Mouse (Mus musculus) erythroid progenitor cell, adult 5-6 weeks (primary cell): ENCODE measurements around the gene Oxsr1. TPM values are rescaled to one million over a fixed set of nuclear protein-coding genes. Genes with fewer than 3 reads are reported as not detected.
"Not testable (repeated sequence)": the region's sequence is repeated elsewhere in the genome, so short reads cannot be mapped to it uniquely, and the experiment has no call there.

Source experiments
- ATAC-seq: replicated peaks from 2 replicates; pipeline ENCODE4 v1.8.0; 2016; ENCODE audit warnings: moderate number of reproducible peaks, mild to moderate bottlenecking, moderate TSS enrichment, inconsistent platforms; ENCODE audit not compliant: poor library complexity, low FRiP score, severe bottlenecking
- total RNA-seq, 2 experiments: library from RNA; stranded (forward) in 1 of 2; stranded (reverse) in 1 of 2; fragments of 150-400 nt in 1 of 2; fragments of 186-747, 209-891 nt in 1 of 2; gene quantifications; 2 replicates each; pipeline versions ENCODE4 v1.2.3 to v1.2.4; 2015 to 2017; ENCODE audit warnings: low replicate concordance in 2 of 2

The Oxsr1 gene
- total RNA-seq, 2 experiments from 2014 or later = 37.1 to 48.6 TPM

DNA sequence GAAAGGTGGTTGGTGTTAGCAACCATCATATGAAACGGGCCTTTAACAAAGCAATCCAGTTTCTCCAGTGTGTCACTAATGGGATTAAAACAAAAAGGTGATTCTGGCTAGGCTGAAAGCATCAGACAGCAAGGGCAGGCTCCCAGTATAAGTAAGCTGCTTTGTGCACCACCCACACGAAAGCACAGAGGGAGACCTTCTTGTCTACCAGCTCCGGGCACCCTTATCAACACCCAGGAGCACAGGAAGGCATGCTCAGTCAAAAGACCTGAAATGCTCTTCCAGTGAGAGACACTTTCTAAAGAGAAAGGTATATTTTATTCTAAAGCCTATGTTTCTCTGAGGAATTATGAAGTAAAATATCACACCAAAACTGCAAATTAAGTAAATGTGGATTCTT lies 31.4 kb downstream of the Oxsr1 start:
- ATAC-seq = no peak

DNA sequence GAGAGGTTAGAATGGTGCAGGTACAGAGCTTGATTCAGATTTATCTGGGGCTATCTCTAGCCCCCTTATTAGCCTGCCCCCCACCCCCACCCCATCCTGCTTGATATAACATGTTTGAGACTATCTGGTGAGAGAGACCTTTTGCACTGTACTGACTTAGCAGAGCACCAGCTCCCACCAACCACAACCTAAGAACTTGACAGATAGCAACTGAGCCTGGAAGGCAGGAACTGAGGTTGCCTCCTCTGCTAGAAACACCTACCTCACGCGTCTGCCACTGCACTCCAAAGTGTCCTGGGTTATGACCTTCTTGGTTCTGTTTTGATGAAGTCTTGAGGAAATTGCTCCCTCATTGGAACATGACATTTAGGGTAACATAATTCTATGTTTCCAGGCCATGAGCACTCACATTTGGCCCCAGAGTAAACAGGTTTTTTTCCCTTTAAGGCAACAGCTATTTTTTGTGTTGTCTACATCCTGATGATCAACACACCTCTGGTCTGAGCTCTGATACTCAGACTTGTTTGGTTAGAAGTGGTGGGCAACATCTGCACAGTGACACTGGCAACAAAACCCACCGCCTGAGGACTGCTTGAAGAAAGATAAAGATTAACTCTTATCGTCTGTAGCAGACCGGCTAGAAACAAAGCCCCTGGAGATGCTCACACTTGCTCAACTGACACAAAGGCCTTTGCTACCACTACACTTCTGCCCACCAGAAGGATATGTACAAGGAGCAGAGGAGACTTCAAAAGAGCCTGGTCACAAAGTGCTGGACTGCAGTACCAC lies 41.1 kb downstream of the Oxsr1 start:
- ATAC-seq = no peak

DNA sequence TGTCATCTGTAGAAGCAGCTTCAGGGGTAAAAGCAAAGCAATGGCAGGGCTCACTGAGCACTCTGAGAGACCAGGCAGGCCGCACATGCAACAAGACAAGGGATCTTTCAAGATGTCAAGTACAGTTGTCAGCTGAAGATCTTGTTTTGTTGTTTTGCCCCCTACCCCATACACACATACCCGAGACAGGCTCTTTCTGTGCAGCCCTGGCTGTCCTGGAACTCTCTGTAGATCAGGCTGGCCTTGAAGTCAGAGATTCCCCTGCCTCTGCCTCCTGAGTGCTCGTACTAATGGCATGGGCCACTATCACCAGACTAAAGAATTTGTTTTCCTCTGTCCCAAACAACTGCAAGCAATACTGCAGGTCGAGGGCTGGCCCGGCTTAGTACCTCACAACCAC lies 44.2 kb downstream of the Oxsr1 start:
- ATAC-seq = no peak

DNA sequence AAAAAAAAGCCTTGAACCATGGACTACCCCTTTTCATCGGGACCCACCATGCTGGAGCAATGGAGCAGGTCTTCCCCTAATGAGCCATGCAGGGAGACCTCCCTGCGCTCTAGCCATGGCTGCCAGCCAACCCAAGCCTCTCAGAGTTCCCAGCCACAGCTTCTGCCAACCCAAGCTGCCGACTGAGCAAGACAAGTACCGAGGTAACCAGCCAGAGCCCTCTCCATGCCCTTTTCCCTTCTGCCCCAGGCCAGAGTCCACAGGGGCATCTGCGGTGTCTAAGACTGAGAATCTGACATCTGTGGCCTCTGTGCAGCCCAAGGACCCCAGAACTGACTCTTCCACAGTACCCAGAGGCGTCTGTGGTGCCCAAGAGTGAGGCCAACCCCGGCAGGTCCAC lies 45.9 kb downstream of the Oxsr1 start:
- ATAC-seq = no peak

DNA sequence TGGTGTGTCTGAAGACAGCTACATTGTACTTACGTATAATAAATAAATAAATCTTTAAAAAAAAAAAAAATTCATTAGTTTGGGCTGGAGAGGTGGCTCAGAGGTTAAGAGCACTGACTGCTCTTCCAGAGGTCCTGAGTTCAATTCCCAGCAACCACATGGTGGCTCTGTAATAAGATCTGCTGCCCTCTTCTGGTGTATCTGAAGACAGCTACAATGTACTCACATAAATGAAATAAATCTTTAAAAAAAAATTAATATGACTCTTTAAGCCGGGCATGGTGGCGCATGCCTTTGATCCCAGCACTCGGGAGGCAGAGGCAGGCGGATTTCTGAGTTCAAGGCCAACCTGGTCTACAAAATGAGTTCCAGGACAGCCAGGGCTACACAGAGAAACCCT lies 47.4 kb downstream of the Oxsr1 start:
- ATAC-seq = not testable (repeated sequence)

DNA sequence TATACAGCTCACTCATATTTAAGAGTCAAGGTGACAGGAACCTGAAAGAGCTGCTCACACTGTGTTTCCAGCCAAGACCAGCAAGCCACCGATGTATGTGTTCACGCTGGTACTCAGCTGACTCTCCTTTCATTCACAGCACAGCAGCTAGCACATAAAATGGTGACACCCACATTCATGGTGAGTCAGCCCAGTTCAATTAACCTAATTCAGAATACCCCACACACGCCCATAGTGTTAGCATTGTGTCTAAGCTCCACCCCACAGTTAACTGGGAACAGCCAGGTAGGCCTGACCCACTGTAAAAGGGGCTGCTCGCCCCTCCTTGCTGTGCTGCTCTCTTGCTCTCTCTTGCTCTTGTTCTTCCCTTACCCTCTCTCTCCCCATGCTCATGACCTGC lies 50.7 kb downstream of the Oxsr1 start:
- ATAC-seq = no peak

DNA sequence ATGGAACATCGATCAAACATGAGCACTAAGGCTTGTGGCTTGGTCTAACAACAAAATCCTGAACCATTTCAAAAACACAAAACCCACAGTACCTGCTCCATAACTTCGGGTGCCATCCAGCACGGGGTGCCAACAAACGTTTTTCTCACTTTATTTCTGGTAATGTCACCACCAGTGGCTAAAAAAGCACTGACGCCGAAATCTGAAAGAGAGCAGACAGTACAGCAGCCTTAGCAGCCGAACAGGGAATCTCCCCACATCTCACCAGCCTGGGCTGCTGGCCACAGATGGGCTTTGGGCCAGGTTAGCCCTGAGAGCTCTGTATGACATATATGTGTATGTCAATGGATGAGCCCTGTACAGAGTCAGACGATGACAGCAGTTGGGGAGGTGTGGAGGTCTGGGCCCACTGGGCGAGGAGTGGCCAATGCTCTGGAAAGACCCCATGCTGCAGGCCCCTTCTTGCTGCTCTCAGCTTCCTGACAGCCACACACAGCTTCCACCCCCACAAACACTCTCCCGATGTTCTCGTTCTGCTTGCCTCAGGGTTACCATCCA lies 53.6 kb downstream of the Oxsr1 start:
- no peak for ATAC-seq

DNA sequence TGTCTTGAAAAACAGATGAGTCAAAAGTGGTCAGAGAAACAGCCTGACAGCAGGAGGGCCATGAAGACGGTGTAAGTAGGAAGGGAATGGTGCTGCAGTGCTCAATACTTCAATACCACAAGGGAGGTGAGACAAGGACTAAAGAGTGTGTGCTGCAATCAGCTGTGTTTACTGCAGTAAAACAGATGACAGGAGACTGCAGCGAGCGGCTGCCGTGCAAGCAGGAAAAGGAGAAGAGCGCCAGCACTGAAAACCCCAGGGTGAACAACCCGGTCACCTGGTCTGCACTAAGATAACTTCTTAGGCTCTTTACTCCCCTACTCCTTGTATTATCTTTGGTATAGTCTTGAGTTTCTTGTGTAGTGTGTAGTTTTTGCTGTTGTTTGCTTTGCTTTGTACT lies 54.1 kb downstream of the Oxsr1 start:
- ATAC-seq = no peak

DNA sequence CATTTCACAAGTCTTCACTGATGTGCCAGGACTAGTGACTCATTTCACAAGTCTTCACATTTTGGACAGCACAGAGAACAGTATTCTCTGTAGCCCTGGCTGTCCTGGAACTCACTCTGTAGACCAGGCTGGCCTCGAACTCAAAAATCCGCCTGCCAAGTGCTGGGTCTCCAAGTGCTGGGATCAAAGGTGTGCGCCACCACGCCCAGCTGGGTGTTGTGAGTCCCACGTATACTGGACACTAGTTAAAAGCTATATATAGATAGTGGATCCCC lies 56.2 kb downstream of the Oxsr1 start:
- not testable (repeated sequence) for ATAC-seq

DNA sequence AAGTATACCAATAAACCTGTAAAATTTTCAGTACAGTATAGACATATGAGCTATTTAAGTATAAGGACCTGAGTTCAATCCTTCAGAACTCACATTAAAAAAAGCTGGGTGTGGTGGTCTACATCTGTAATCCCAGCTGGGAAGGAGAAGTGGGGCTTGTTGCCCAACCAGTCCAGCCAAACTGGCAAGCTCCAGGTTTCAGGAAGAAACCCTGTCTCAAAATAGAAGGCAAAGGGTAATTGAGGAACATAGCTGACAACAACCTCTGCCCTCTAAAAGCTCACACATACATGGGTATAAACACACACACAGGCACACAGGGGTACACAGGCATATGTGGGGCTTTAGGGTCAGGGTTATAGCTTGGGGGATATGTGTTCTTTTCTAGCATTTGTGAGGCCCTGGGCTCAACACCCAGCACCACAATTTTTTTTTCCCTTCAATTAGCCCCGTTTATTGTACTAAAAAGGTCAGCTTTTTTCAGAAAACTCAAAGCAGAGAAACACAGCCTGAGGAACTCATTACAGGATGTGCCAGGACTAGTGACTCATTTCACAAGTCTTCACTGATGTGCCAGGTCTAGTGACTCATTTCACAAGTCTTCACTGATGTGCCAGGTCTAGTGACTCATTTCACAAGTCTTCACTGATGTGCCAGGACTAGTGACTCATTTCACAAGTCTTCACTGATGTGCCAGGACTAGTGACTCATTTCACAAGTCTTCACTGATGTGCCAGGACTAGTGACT lies 56.7 kb downstream of the Oxsr1 start:
- ATAC-seq = not testable (repeated sequence)

DNA sequence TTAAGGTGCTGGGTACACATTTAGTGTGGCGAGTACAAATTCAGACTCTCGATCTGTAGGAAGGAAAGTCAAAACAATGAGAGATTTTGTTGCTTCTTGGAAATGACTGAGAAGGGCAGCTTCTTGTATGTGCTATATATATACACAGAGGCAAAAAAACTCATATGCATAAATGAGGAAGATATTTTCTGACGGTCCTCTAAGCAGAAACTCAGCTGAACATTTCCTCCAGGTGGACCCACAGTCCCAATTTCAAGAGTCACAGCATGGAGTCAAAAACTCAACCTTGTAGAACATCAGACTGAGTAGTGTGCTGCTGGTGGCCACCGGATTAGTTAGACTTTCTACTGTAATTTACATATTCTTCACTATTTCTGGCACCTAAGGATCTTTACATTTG lies 59.2 kb downstream of the Oxsr1 start:
- ATAC-seq = no peak

DNA sequence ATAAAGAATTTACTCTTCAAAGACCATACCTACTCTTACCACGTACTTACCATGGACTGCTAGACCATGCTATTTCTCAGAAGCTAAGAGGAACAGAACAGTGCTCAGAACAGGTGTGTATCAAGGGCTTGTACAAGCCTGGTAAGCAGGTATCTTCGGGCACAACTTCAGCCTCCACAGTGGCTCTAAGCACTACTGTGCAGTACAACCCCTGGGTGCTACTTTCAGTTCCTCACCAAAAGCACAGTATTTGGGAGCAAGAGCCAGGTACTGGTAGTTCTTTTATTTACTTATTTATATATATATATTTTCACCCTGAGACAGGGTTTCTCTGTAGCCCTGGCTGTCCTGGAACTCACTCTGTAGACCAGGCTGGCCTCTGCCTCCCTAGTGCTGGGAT lies 61.4 kb downstream of the Oxsr1 start:
- no peak for ATAC-seq

DNA sequence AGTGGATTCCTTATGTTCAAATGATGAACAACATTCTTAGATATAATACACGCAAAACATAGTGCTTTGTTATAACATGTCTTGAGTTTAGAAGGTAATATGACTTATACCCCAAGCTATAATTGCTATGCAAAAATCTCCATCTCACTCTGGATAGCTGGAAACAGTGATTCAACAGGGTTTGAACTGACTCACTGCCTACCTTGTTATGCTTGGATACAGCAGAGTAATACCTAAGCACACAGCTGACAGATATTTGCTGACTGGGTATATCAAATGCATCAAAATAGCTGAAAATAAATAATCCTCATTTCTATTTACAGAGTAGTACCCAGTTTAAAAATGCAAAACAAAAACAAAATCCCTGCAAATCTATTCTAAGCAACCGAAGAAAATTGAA lies 63.4 kb downstream of the Oxsr1 start:
- ATAC-seq = no peak

DNA sequence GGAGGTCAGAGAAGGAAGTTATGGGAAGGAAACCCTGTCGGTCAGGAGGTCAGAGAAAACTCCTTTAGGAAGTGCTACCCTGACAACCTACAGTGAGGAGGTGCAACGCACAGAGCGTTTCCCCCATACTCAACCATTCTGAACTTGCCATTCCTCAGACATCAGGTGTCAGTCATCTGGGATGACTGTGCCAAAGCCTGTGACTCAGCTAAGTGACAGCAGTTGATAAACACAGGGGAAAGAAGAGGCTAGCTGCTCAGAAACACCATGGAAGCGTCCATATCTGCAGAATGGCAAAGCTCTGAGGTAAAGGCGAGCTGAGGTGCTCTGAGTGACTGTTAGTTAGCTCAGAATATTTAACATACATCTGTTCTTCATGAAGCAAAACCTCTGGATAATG lies 64.1 kb downstream of the Oxsr1 start:
- ATAC-seq = no peak

DNA sequence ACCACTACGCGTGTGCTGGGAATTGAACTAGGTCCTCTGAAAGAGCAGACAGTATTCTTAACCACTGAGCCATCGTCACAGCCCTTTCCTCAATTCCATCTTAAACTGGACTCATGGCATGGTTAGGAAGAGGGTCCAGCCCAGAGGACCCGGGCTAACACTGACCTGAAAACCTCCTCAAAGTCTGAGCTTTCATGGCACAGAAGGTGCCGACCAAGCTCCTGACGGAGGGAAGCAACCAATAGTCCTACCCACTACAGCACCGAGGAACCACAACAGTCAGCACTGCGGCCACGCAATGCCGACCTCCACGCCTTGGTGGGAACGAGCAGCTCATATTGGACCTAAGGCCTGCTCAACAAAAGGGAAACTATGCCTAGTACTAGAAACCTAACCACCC lies 66.1 kb downstream of the Oxsr1 start:
- ATAC-seq = no peak

DNA sequence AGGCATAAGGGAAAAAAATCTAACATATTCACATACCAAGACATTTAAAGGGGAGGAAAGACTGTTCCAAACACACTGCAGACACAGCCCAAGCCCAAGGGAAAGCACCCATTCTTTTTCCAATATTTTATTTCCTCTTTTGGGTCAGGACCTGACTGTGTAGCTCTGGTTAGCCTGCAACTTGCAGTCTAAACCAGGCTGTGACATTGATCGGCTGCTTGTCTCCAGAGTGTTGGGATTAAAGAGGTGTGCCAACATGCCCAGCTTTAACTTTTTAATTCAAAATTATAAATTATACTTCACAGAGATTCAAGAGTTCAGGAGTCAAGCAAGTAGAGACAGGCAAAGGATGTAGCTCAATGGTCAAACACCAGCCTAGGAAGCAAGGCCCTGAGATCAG lies 67.1 kb downstream of the Oxsr1 start:
- ATAC-seq = no peak

DNA sequence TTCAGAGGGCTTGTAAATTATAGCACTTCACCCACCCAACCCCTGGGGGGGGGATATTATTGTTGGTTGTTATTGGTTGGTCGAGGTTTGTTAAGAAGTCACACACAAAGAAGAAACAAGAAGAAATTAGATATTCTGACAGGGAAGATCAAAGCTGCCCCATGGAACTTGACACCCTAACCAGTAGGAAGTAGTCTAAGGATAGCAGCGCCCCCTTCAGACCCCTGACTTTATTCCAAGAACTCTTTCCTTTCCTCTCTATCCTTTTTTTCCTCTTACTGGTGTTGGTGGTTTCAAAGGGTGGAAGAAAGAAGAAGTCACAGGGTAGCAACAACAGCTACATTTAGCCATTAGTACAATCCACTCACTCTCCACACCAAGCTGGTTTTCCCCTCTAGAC lies 68.0 kb downstream of the Oxsr1 start:
- ATAC-seq = no peak

DNA sequence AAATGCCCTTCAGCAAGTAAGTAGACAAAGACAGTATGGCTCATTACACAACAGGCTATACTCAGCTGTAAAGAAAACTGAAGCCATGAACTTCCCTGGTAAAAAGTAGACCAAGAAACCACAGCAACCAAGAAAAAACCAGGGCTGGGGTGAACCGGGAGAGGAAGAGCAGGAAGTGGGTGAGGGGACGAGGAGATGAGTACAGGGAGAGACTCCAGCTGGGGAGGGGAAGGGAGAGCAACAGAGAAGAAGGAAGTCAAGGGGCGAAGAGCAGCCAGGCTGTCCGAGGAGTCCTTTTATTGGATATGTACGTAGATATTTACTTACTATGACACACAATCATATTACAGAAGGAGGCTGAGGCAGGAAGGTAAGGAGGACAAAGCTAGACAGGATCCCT lies 74.2 kb downstream of the Oxsr1 start:
- ATAC-seq = no peak

DNA sequence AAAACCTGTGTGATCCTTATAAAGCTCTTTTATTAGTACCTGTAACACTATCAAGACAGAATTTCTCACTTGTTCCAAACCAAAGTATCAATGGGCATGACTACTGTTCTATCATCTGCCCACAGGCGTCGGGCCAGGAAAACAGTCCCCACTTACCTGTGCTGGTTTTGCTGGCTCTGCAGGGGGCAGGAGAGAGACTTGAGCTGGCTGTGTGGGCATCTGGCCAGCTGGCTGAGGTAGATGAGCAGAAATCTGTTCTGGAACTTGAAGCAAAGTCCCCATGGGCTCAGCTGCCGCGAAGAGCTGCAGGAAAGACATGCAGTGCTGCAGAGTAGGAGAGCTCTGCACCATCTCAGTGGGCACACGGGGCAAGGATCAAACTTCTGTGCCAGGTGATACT lies 75.4 kb downstream of the Oxsr1 start:
- 0 out of 2 replicates have a peak, but pooled peaks have one; percentile 30 for ATAC-seq

DNA sequence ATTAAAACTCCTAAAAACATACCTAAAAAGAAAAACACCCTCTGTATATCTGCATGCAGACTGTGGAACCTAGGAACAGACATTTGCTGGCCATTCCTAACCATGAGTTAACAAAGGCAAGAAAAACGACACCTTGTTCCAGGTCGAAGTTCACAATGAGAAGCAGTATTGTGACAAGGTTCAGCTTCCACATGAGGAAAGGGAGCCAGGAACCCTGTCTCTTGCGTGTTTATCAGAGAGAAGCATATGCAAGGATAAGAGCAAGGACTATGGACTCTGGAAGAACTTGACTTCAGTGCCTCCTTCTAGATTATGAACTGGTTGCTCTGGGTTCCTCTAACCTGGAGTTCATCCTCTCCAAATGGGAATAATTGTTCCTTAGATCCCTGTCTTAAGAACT lies 78.2 kb downstream of the Oxsr1 start:
- ATAC-seq = no peak

DNA sequence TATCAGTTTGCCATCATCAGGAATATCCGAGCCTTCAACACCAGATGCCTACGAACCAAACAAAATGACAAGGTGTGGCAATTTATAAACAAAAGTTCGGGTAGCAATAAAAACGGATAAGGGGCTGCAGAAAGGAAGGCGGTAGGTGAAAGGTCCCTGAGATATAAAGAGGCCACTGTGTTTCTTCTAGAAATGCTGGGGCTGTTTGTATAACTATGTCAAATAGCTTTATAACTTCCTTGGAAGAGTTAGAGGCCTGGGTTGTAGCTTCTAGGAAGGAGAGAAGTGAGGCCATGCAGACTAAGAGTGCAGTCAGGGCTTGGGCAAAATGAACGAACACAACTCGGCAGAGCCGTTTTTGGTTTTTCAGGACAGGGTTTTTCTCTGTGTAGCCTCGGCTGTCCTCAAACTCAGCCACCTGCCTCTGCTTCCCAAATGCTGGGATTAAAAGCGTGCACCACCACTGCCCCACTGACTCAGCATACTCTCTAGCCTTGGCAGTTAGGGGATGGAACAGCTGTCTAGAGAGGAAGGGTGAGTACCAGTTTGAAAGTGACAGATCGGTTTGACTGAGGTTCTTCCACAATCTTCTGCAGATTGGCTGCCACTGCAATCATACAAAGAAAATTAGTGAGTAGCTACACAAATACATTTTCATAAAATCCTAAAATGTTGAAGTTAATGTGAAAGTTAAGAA lies 80.9 kb downstream of the Oxsr1 start:
- no peak for ATAC-seq
